Mouse (Mus musculus) liver, embryonic 14 days (tissue): ENCODE results near the gene 9530077C05Rik. TPM values are rescaled to one million over a fixed set of nuclear protein-coding genes. Genes with fewer than 3 reads are reported as not detected.

Experiments
- polyA plus RNA-seq: library from polyadenylated mRNA; depleted of rRNA; stranded (reverse); fragments of >200 nt; gene quantifications from 2 replicates; pipeline ENCODE4 v1.2.3, GENCODE M21; 2012; rRNA removed

The 9530077C05Rik gene
- 0.98 and 1.1 TPM in 2 replicates for polyA plus RNA-seq

DNA sequence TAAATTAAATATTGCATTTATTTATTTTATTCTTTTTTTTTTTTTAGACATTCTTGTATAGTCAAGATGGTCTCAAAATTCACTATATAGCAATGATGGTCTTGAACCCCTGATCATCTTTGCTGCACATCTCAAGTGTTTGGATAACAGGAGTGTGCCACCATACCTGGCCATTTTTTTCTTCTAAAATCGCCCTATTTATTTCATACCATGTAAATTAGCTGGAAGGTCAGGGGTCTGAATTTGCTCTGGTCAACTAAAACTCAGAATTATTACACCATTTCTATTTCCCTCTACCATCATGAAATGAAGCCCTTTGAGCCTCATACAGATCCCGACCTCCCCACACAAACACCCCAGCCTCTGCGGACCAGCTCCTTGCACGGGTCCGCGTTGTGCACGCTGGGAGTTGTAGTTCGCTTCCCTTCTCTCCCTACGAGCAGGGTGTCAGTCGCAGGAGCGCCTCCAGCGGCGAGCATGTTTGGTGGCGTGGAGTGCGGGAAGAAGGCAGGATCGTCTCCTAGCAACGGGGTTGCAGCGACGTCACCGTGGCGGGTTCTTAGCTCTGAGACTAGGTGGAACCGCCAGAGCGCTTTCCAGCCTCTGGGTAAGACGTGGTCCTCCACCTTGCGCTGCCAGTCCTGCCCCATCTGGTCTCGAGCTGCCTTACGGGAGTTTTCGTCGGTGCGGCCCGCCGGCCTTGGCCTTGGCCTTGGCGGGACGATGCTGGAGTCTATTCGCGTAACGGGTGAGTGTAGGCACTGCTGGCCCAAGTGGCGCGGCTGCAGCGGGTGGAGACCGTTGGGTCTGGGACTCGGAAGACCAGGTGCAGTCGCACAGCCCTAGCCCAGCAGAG, at the start of gene 9530077C05Rik:
9530077C05Rik (plus strand) TSS at position 512 of the 856 bp plus-strand sequence.

DNA sequence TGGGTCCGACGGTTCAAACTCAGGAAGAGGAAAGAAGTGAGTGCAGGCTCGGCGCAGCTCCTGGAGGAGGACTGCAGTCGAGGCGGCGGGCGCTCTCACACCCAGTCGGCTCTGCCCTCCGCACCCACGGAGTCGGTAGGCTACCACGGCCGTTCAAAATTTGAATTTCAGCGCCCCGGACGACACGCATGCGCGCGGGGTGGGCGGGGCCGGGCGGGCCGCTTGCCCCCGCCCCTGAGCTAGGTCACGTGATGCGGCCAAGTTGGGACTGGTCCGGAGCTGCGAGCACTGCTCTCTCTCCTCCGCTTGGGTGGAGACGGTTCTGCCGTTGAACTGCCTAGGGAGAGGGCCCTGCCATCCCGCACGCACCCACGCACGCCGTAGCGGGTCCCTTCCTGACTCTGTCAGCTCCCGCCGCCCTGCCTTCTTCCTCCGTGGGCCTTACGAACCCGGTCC, 22.3 kb upstream of the 9530077C05Rik start, which contains the start of gene Anln:
Anln (minus strand) TSS at position 168 of the 456 bp plus-strand sequence.

GRCm38 (mm10) chr9:22453990-22454389, 42.7 kb downstream of the 9530077C05Rik start, which contains the start of gene Gm17545:
Gm17545 (plus strand) TSS chr9:22454290.

DNA sequence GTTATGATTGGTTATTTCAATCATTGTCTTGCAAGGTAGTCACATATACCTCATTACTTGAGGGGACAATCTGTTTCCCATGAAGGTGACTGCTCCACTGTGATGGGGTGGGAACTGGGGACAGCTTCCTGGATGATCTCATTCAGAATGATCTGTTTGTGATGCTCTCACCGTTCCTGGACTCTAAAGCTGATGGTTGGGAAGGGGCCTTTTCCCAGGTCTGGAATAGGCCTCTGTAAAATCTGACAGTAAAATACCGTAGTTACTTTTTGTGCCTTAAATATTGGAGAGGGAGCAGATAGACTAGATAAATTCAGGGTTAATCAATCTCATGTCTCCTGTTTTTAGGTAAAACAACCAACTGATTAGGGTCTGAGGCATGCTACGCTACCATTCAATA, 58.3 kb downstream of the 9530077C05Rik start, which contains the start of gene Rp9:
Rp9 (minus strand) TSS at position 101 of the 400 bp plus-strand sequence.

DNA sequence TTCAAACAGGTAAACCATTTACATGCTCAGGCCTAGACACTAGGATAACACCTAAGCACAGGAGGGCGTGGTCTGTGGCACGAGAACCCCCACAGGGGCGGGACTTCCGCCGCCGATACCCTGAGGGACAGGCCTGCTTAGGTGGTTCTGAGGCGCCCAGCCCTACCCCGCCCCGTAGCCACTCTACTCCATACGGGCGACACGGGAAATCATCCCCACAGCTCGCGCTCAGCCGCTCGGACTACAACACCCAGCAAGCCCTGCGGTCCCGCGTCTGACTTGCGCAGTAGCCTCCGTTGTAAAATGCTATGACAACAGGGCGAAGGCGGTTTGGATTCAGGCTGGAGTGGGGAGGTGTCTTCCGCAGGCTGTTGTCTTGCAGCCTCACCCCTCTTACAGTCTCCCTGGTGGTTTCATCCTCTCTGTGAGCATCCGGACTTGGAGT, 64.1 kb downstream of the 9530077C05Rik start, which contains the start of gene Bbs9:
Bbs9 (plus strand) TSS at position 292 of the 445 bp plus-strand sequence.

Other genes with a start within 250 kb of the 9530077C05Rik start
- gene Zfp872, start 223.4 kb upstream of the 9530077C05Rik start, polyA plus RNA-seq, result 0.02 and 0.05 TPM in 2 replicates
- 5.2 and 5.7 TPM in 2 replicates for gene Zfp809, start 185.8 kb upstream of the 9530077C05Rik start, polyA plus RNA-seq
- gene Zfp599, start 151.6 kb upstream of the 9530077C05Rik start, polyA plus RNA-seq, result 0.76 and 0.81 TPM in 2 replicates
- gene Zfp810, start 103.9 kb upstream of the 9530077C05Rik start, polyA plus RNA-seq, result 1.9 and 2.4 TPM in 2 replicates
- gene Anln, start 22.3 kb upstream of the 9530077C05Rik start, polyA plus RNA-seq, result 20.1 and 23.2 TPM in 2 replicates
- gene Gm17545, start 42.8 kb downstream of the 9530077C05Rik start, polyA plus RNA-seq, result not detected in 2 replicates
- gene Rp9, start 58.2 kb downstream of the 9530077C05Rik start, polyA plus RNA-seq, result 34.7 and 35.3 TPM in 2 replicates
- gene Bbs9, start 64.2 kb downstream of the 9530077C05Rik start, polyA plus RNA-seq, result 2.5 and 2.7 TPM in 2 replicates